Mouse (Mus musculus): ENCODE measurements around the gene Pfkfb4. TPM values are rescaled to one million over a fixed set of nuclear protein-coding genes. Genes with fewer than 3 reads are reported as not detected.

Gene Pfkfb4
- polyA plus RNA-seq, 1 experiment from 2014 or later, result 22.9 TPM

GRCm38 (mm10) chr9:109040906-109041305 is 49.3 kb downstream of the Pfkfb4 start:
- WGBS, result 83% methylated on average over 6 of the region's 6 CpGs
- no peaks in the 10 kb centered on the region; the same call in 1 of the 2 replicates for H3K27me3 ChIP-seq (replicated peaks)

GRCm38 (mm10) chr9:109041351-109041750 is 49.8 kb downstream of the Pfkfb4 start:
- H3K27ac ChIP-seq, result no peak overlapping the region
- H3K36me3 ChIP-seq, result no peaks in the 10 kb centered on the region
- no peaks in the 10 kb centered on the region; the same call in 1 of the 2 replicates for H3K27me3 ChIP-seq (replicated peaks)
- ATAC-seq (ENCODE audit: low FRiP score, low read depth), result no peak
- H3K9me3 ChIP-seq, result no peaks in the 10 kb centered on the region
- no peak overlapping the region for H3K9ac ChIP-seq
- H3K4me1 ChIP-seq, result peaks cover 6% of the 10 kb centered on the region; the same call in 1 of the 2 replicates
- no peak overlapping the region for H3K4me3 ChIP-seq
- H3K4me2 ChIP-seq (replicated peaks), result no peak overlapping the region
- WGBS, result 89% methylated on average over 6 of the region's 7 CpGs

More at GRCm38 (mm10) chr9:109040906-109041305, 49.3 kb downstream of the Pfkfb4 start:
- Histone ChIP-seq H3K4me3 (no peak overlapping the region), H3K36me3 (no peaks in the 10 kb centered on the region), H3K27ac (no peak overlapping the region), H3K9me3 (no peaks in the 10 kb centered on the region), H3K9ac (no peak overlapping the region), H3K4me1 (peaks cover 6% of the 10 kb centered on the region; the same call in 1 of the 2 replicates), H3K4me2 (replicated peaks) (no peak overlapping the region)
- no peak for ATAC-seq (ENCODE audit: low FRiP score, low read depth)

GRCm38 (mm10) chr9:109046306-109046705 is 54.7 kb downstream of the Pfkfb4 start:
- H3K4me3 ChIP-seq, result no peak overlapping the region

GRCm38 (mm10) chr9:109049316-109049715 is 57.7 kb downstream of the Pfkfb4 start:
- no peak overlapping the region for H3K4me2 ChIP-seq (replicated peaks)
- H3K4me1 ChIP-seq, result peaks cover under 1% of the 10 kb centered on the region; the same call in 1 of the 2 replicates
- no peak overlapping the region for H3K9ac ChIP-seq
- no peaks in the 10 kb centered on the region for H3K27me3 ChIP-seq (replicated peaks)
- H3K36me3 ChIP-seq, result no peaks in the 10 kb centered on the region; the same call in 1 of the 2 replicates
- no peak for ATAC-seq (ENCODE audit: low FRiP score, low read depth)
- no peak overlapping the region for H3K4me3 ChIP-seq
- WGBS, result 87% methylated on average over 7 of the region's 7 CpGs
- no peak overlapping the region for H3K27ac ChIP-seq
- H3K9me3 ChIP-seq, result no peaks in the 10 kb centered on the region

More at GRCm38 (mm10) chr9:109046306-109046705, 54.7 kb downstream of the Pfkfb4 start:
- Histone ChIP-seq H3K9me3 (no peaks in the 10 kb centered on the region), H3K4me1 (no peaks in the 10 kb centered on the region), H3K36me3 (no peaks in the 10 kb centered on the region), H3K27ac (no peak overlapping the region), H3K9ac (no peak overlapping the region), H3K4me2 (replicated peaks) (no peak overlapping the region), H3K27me3 (replicated peaks) (no peaks in the 10 kb centered on the region)
- 41% methylated on average over 5 of the region's 5 CpGs for WGBS
- ATAC-seq (ENCODE audit: low FRiP score, low read depth), result no peak

- 86% methylated on average over 9 of the region's 9 CpGs for WGBS
- no peak for ATAC-seq (ENCODE audit: low FRiP score, low read depth)
- no peaks in the 10 kb centered on the region for H3K27me3 ChIP-seq (replicated peaks)
These were observed 58.6 kb downstream of the Pfkfb4 start for GRCm38 (mm10) chr9:109049996-109050673.

GRCm38 (mm10) chr9:109050674-109050997 is 59.1 kb downstream of the Pfkfb4 start:
- ATAC-seq (ENCODE audit: low FRiP score, low read depth), result no peak
- Histone ChIP-seq H3K4me2 (replicated peaks) (no peak overlapping the region), H3K27ac (no peak overlapping the region), H3K9ac (no peak overlapping the region), H3K9me3 (no peaks in the 10 kb centered on the region), H3K36me3 (no peaks in the 10 kb centered on the region; the same call in 1 of the 2 replicates), H3K4me1 (peaks cover 12% of the 10 kb centered on the region), H3K27me3 (replicated peaks) (no peaks in the 10 kb centered on the region), H3K4me3 (no peak overlapping the region)
- 89% methylated on average over 3 of the region's 3 CpGs for WGBS

More at GRCm38 (mm10) chr9:109049996-109050673, 58.6 kb downstream of the Pfkfb4 start:
- Histone ChIP-seq H3K9me3 (no peaks in the 10 kb centered on the region), H3K4me3 (no peak overlapping the region), H3K9ac (no peak overlapping the region), H3K36me3 (no peaks in the 10 kb centered on the region; the same call in 1 of the 2 replicates), H3K4me2 (replicated peaks) (no peak overlapping the region), H3K4me1 (peaks cover 7% of the 10 kb centered on the region), H3K27ac (no peak overlapping the region)

GRCm38 (mm10) chr9:109051011-109051501 is 59.5 kb downstream of the Pfkfb4 start:
- Histone ChIP-seq H3K4me3 (no peak overlapping the region), H3K9me3 (no peaks in the 10 kb centered on the region), H3K27me3 (replicated peaks) (no peaks in the 10 kb centered on the region), H3K36me3 (peaks cover 2% of the 10 kb centered on the region; the same call in 1 of the 2 replicates), H3K27ac (no peak overlapping the region), H3K9ac (no peak overlapping the region), H3K4me2 (replicated peaks) (no peak overlapping the region), H3K4me1 (peaks cover 13% of the 10 kb centered on the region)
- 88% methylated on average over 13 of the region's 13 CpGs for WGBS
- no peak for ATAC-seq (ENCODE audit: low FRiP score, low read depth)

GRCm38 (mm10) chr9:109051651-109052489 is 60.3 kb downstream of the Pfkfb4 start:
- Histone ChIP-seq H3K27me3 (replicated peaks) (no peaks in the 10 kb centered on the region), H3K9ac (no peak overlapping the region), H3K4me3 (no peak overlapping the region), H3K9me3 (no peaks in the 10 kb centered on the region), H3K36me3 (peaks cover 10% of the 10 kb centered on the region), H3K4me2 (replicated peaks) (no peak overlapping the region), H3K27ac (no peak overlapping the region), H3K4me1 (peaks cover 13% of the 10 kb centered on the region)
- 87% methylated on average over 10 of the region's 10 CpGs for WGBS
- no peak for ATAC-seq (ENCODE audit: low FRiP score, low read depth)

- no peak overlapping the region for H3K27ac ChIP-seq
- peaks cover 18% of the 10 kb centered on the region for H3K36me3 ChIP-seq
- no peaks in the 10 kb centered on the region for H3K27me3 ChIP-seq (replicated peaks)
- no peak for ATAC-seq (ENCODE audit: low FRiP score, low read depth)
- H3K4me2 ChIP-seq (replicated peaks), result no peak overlapping the region
- H3K4me3 ChIP-seq, result no peak overlapping the region
- H3K9ac ChIP-seq, result no peak overlapping the region
- peaks cover 13% of the 10 kb centered on the region for H3K4me1 ChIP-seq
- WGBS, result 89% methylated on average over 9 of the region's 9 CpGs
- no peaks in the 10 kb centered on the region for H3K9me3 ChIP-seq
These were observed 61.1 kb downstream of the Pfkfb4 start for GRCm38 (mm10) chr9:109052490-109053260.

GRCm38 (mm10) chr9:109053366-109053765 is 61.8 kb downstream of the Pfkfb4 start:
- Histone ChIP-seq H3K36me3 (peaks cover 25% of the 10 kb centered on the region), H3K4me3 (no peak overlapping the region), H3K4me1 (peaks cover 13% of the 10 kb centered on the region), H3K27me3 (replicated peaks) (no peaks in the 10 kb centered on the region), H3K9me3 (no peaks in the 10 kb centered on the region), H3K9ac (no peak overlapping the region), H3K4me2 (replicated peaks) (no peak overlapping the region), H3K27ac (no peak overlapping the region)
- ATAC-seq (ENCODE audit: low FRiP score, low read depth), result no peak
- WGBS, result 78% methylated on average over 3 of the region's 3 CpGs

GRCm38 (mm10) chr9:109053851-109054250 is 62.3 kb downstream of the Pfkfb4 start:
- ATAC-seq (ENCODE audit: low FRiP score, low read depth), result no peak
- H3K4me2 ChIP-seq (replicated peaks), result no peak overlapping the region
- H3K27ac ChIP-seq, result no peak overlapping the region
- no peak overlapping the region for H3K4me3 ChIP-seq
- WGBS, result 82% methylated on average over 6 of the region's 6 CpGs
- no peak overlapping the region for H3K9ac ChIP-seq
- H3K27me3 ChIP-seq (replicated peaks), result no peaks in the 10 kb centered on the region
- peaks cover 18% of the 10 kb centered on the region for H3K4me1 ChIP-seq
- H3K36me3 ChIP-seq, result peaks cover 29% of the 10 kb centered on the region
- H3K9me3 ChIP-seq, result no peaks in the 10 kb centered on the region
